Mouse (Mus musculus) MN1 (cell line): ENCODE measurements at regions not wholly inside any gene's neighbourhood (a gene's known extent, or its start where the extent isn't known, plus 50 kb on each side); places are given as distances from the start of the nearest gene placed in this dataset.

ENCODE experiments used
- DNase-seq: peaks from one replicate; pipeline ENCODE4 v3.0.0-alpha.2; 2016; ENCODE audit warnings: low spot score

DNA sequence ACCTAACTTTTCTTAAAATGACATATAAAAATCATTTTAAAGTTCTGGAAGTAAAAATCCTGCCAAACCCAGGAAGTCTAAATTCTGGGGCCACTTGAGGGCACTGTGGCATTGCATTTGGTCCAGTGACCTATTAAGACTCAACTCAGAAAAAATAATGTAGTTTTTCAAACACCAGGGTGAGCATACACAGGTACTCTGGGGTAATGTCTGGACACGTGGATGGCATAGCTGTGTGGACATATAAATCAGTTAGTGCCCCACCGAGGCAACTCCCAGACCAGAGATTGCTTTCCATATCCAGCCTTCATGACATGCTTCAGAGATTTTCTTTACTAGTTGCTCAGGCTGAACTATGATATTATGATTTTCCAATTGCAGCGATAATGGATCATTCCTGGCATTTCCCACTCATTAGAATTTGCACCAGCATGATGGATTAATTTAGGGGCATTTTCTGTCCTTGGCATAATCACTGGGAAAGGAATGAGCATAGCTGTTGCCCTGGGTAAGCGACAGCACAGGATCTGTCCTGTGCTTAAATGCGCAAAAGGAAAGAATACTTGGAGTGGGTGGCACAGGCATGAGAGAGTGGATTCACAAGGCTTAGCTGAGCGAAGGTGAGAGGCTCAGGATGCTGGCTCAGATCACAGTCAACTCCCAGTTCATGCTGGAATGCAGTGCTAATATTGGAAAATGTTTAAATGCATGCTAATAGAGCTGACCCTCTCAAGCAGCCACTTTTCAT lies 1526.6 kb upstream of the Cdh8 start:
- peak; percentile 57 for DNase-seq

- peak; percentile 65 for DNase-seq
These were observed 1523.3 kb upstream of the Cdh8 start for GRCm38 (mm10) chr8:100939533-100939932.

DNA sequence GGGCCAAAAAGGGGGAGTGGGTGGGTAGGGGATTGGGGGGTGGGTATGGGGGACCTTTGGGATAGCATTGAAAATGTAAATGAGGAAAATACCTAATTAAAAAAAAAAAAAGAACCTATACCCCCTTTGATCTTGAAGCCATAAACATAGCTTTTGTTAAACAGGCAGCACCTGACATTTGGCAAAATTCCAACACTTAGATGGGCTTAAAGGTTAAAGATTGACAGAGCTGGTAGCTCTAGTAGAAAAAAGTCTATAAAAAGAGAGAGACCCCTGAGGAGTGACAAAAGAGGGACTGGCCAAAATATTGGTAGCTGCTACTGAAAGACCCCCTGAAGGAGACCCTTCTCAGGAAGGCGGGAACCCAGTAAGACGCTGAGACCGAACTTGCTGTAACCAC lies 1474.0 kb upstream of the Cdh8 start:
- DNase-seq = no peak

DNA sequence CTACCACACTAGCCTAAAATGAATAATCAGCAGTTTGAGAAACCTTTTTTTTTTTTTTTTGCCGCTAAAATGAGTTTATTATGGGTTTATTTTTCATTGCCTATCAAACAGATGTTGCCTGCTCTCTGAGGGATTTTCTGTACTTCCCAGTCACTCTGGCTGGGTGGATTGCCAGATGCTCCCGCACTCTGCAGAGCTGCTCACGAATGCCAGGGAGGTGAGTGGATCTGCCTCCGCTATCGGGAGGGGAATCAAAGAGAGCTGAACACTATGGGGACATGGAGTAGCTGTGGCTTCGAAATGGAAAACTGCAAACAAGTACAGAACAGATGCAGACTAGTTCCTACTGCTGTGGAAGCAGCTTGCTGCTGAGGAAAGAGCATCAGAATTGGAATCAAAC lies 1449.4 kb upstream of the Cdh8 start:
- no peak for DNase-seq

- DNase-seq = peak; percentile 70
These were observed 1434.7 kb upstream of the Cdh8 start for GRCm38 (mm10) chr8:100850822-100851437.
